Mouse (Mus musculus) 3T3-L1 (cell line): ENCODE results near the gene Men1.

Experiments
- DNase-seq: peaks from one replicate; pipeline ENCODE4 v3.0.0-alpha.2; 2015; ENCODE audit warnings: low read depth, low spot score

Gene Men1

DNA sequence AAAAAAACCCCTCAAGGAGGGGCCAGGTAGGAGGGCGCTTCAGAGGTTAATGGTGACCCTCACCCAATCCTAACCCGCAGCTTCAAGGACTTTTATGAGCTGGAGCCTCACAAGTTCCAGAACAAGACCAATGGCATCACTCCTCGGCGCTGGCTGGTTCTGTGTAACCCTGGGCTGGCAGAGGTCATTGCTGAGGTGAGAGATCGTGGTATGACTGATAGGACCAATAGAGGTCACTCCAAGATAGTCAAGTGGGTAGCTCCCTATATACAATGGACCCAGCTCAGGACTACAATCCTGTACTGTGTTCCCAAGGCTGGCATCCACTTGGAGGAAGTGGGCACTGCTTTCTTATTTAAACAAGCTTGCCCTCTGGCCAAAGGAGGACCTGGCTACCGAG lies 55.5 kb downstream of the Men1 start:
- no peak for DNase-seq
